Mouse (Mus musculus) embryonic stem cell, embryonic (primary cell): ENCODE data around the gene Ctnnbl1.

Experiments used
- CTCF ChIA-PET, 4 experiments: fragments of 300-600 bp in 2 of 4; fragments of 350-600 bp in 2 of 4; sonication (Branson Sonifier 250); formaldehyde crosslinking; loops; one replicate each; lab custom pipeline; 2022; ENCODE audit warnings: inconsistent platforms in 2 of 4; lab: Charles Lee
- POLR2A ChIA-PET, 4 experiments: fragments of 300-600 bp in 2 of 4; fragments of 350-600 bp in 2 of 4; sonication (Branson Sonifier 250); formaldehyde crosslinking; loops; one replicate each; lab custom pipeline; 2022; ENCODE audit warnings: antibody characterized with exemption in 4 of 4, inconsistent platforms in 1 of 4; lab: Charles Lee

Ctnnbl1 gene

GRCm38 (mm10) chr2:157923406-157923805 is 186.2 kb downstream of the Ctnnbl1 start:
- CTCF ChIA-PET, result interaction anchor here in 3 of 4 experiments (0.9 to 2.0 kb wide), 3 partner anchors 8 to 14 kb away, joined by 3 to 7 read pairs (median 3); partner anchors contain the start of gene Vstm2l (in 1 of the 3)
- POLR2A ChIA-PET, result interaction anchor here in 2 of 4 experiments (0.6 to 1.1 kb wide), 2 partner anchors 152 to 354 kb away, joined by 3 to 4 read pairs; no protein-coding TSS in a partner anchor

- ChIA-PET CTCF (interaction anchor here in 2 of 4 experiments (0.6 to 2.0 kb wide), 2 partner anchors 9 to 140 kb away, joined by 6 to 7 read pairs; partner anchors contain the start of gene Vstm2l (in 1 of the 2)), POLR2A (no interaction called here)
These were observed 187.3 kb downstream of the Ctnnbl1 start for GRCm38 (mm10) chr2:157924504-157924903.

- CTCF ChIA-PET, result interaction anchor here in 2 of 4 experiments (0.7 to 1.3 kb wide), 2 partner anchors 12 to 26 kb away, joined by 4 to 5 read pairs; partner anchors contain the start of gene Vstm2l (in 1 of the 2)
- POLR2A ChIA-PET, result interaction anchor here in 1 of 4 experiments (0.6 to 1.3 kb wide), 6 partner anchors 8 to 280 kb away, joined by 3 read pairs; no protein-coding TSS in a partner anchor
These were observed 189.3 kb downstream of the Ctnnbl1 start for GRCm38 (mm10) chr2:157926502-157926901.

- POLR2A ChIA-PET, result interaction anchor here in 1 of 4 experiments (0.8 to 1.3 kb wide), 5 partner anchors 9 to 279 kb away, joined by 3 read pairs; no protein-coding TSS in a partner anchor
- CTCF ChIA-PET, result interaction anchor here in 3 of 4 experiments (0.7 to 1.5 kb wide), 3 partner anchors 10 to 26 kb away, joined by 4 to 5 read pairs (median 4); partner anchors contain the start of gene Vstm2l (in 1 of the 3)
These were observed 189.7 kb downstream of the Ctnnbl1 start for GRCm38 (mm10) chr2:157926927-157927326.

- CTCF ChIA-PET, result interaction anchor here in 3 of 4 experiments (1.3 to 3.3 kb wide), 3 partner anchors 10 to 16 kb away, joined by 4 to 8 read pairs (median 5); partner anchors contain the start of gene Vstm2l (in 1 of the 3)
- POLR2A ChIA-PET, result interaction anchor here in 2 of 4 experiments (1.1 kb wide), 3 partner anchors 9 to 181 kb away, joined by 3 to 4 read pairs (median 3); no protein-coding TSS in a partner anchor
These were observed 190.2 kb downstream of the Ctnnbl1 start for GRCm38 (mm10) chr2:157927397-157927796.

- POLR2A ChIA-PET, result interaction anchor here in 3 of 4 experiments (1.1 to 1.7 kb wide), 9 partner anchors 9 to 251 kb away, joined by 3 to 8 read pairs (median 4); no protein-coding TSS in a partner anchor
- CTCF ChIA-PET, result interaction anchor here in 3 of 4 experiments (0.7 to 3.3 kb wide), 6 partner anchors 9 to 19 kb away, joined by 3 to 8 read pairs (median 4); partner anchors contain the start of gene Vstm2l (in 1 of the 3)
These were observed 190.6 kb downstream of the Ctnnbl1 start for GRCm38 (mm10) chr2:157927815-157928214.

GRCm38 (mm10) chr2:157932655-157933054 is 195.5 kb downstream of the Ctnnbl1 start:
- POLR2A ChIA-PET, result interaction anchor here in 1 of 4 experiments (0.6 kb wide), 1 partner anchor 39 kb away, joined by 4 read pairs; no protein-coding TSS in a partner anchor
- CTCF ChIA-PET, result interaction anchor here in 1 of 4 experiments (0.6 to 0.7 kb wide), 2 partner anchors 42 to 92 kb away, joined by 3 read pairs; no protein-coding TSS in a partner anchor

GRCm38 (mm10) chr2:157935444-157936171 is 198.4 kb downstream of the Ctnnbl1 start:
- POLR2A ChIA-PET, result interaction anchor here in 1 of 4 experiments (0.6 kb wide), 1 partner anchor 441 kb away, joined by 3 read pairs; no protein-coding TSS in a partner anchor
- CTCF ChIA-PET, result interaction anchor here in 3 of 4 experiments (0.6 to 2.0 kb wide), 3 partner anchors 9 to 260 kb away, joined by 3 to 4 read pairs (median 4); no protein-coding TSS in a partner anchor

- ChIA-PET CTCF (interaction anchor here (0.5 to 1.8 kb wide), 19 partner anchors 8 to 290 kb away, joined by 3 to 8 read pairs (median 3); no protein-coding TSS in a partner anchor), POLR2A (interaction anchor here in 2 of 4 experiments (1.1 kb wide), 2 partner anchors 12 to 91 kb away, joined by 3 to 4 read pairs; no protein-coding TSS in a partner anchor)
These were observed 199.5 kb downstream of the Ctnnbl1 start for GRCm38 (mm10) chr2:157936676-157937075.

- CTCF ChIA-PET, result interaction anchor here in 1 of 4 experiments (1.1 kb wide), 1 partner anchor 281 kb away, joined by 3 read pairs; no protein-coding TSS in a partner anchor
- POLR2A ChIA-PET, result interaction anchor here in 2 of 4 experiments (0.5 to 3.5 kb wide), 5 partner anchors 12 to 712 kb away, joined by 3 to 12 read pairs (median 5); no protein-coding TSS in a partner anchor
These were observed 203.5 kb downstream of the Ctnnbl1 start for GRCm38 (mm10) chr2:157940586-157941185.
